Comparison of ENCODE assay signal across 8 mouse cellular contexts in genomic region chr8:83609086-83609485, GRCm38 (mm10). TPM values are rescaled to one million over a fixed set of nuclear protein-coding genes. Genes with fewer than 3 reads are reported as not detected.
DNase-seq lines count a peak whose midpoint lies in the region; ATAC-seq and TF ChIP-seq lines count a peak whose summit lies in the region.

No protein-coding gene starts in this region.

- 19% methylated on average over 9 of the region's 9 CpGs for WGBS in kidney, postnatal 0 days
- WGBS in hindbrain, embryonic 16.5 days = 35% methylated on average over 9 of the region's 9 CpGs

- peaks cover 32% of the 10 kb centered on the region for H3K79me2 ChIP-seq in myocyte (ENCODE audit: control insufficient read depth, insufficient read depth)

- H3K27ac ChIP-seq in kidney, postnatal 0 days = no peak overlapping the region
- peak overlapping the region; percentile 91 for H3K27ac ChIP-seq in brown adipose tissue, adult 24 weeks (replicated peaks; ENCODE audit: low read depth, low read length)
- H3K27ac ChIP-seq in hindbrain, embryonic 16.5 days (ENCODE audit: low read depth, low read length) = peak overlapping the region; percentile 96

- H3K9ac ChIP-seq in kidney, postnatal 0 days (ENCODE audit: low read depth, low read length) = peak overlapping the region; percentile 86; the same call in 1 of the 2 replicates
- peak overlapping the region; percentile 82 for H3K9ac ChIP-seq in hindbrain, embryonic 16.5 days (ENCODE audit: low read depth, low read length)

- H3K36me3 ChIP-seq in kidney, postnatal 0 days (ENCODE audit: insufficient read depth, low read length) = peaks cover 28% of the 10 kb centered on the region
- peaks cover 23% of the 10 kb centered on the region for H3K36me3 ChIP-seq in hindbrain, embryonic 16.5 days (ENCODE audit: control insufficient read depth, insufficient read depth, low read length)
- peaks cover 5% of the 10 kb centered on the region for H3K36me3 ChIP-seq in myocyte (ENCODE audit: control insufficient read depth, insufficient read depth)

- no peak for TF ChIP-seq CTCF in kidney, postnatal 0 days (IDR thresholded peaks at IDR 0.05; ENCODE audit: low read depth)

- peak overlapping the region; percentile 79 for H3ac ChIP-seq in myocyte (ENCODE audit: control insufficient read depth, insufficient read length)

- no peak for TF ChIP-seq POLR2A in myocyte (IDR thresholded peaks at IDR 0.05; ENCODE audit: insufficient read length, low read depth)

- H3K4me3 ChIP-seq in kidney, postnatal 0 days (replicated peaks; ENCODE audit: low read depth, low read length) = peak overlapping the region; percentile 78
- H3K4me3 ChIP-seq in brown adipose tissue, adult 24 weeks (ENCODE audit: insufficient read depth, low read depth, low read length) = peak overlapping the region; percentile 79
- peak overlapping the region; percentile 68 for H3K4me3 ChIP-seq in hindbrain, embryonic 16.5 days (ENCODE audit: low read length)
- H3K4me3 ChIP-seq in myocyte = peak overlapping the region; percentile 80

- no peaks in the 10 kb centered on the region for H3K27me3 ChIP-seq in kidney, postnatal 0 days (ENCODE audit: insufficient read depth, low read length)
- H3K27me3 ChIP-seq in hindbrain, embryonic 16.5 days (replicated peaks; ENCODE audit: control insufficient read depth, insufficient read depth, low read length) = no peaks in the 10 kb centered on the region
- no peaks in the 10 kb centered on the region for H3K27me3 ChIP-seq in myocyte (ENCODE audit: control insufficient read depth, insufficient read depth, insufficient read length)

- H3K4me2 ChIP-seq in kidney, postnatal 0 days (ENCODE audit: low read length) = peak overlapping the region; percentile 81
- peak overlapping the region; percentile 86 for H3K4me2 ChIP-seq in hindbrain, embryonic 16.5 days (ENCODE audit: low read length)
- H3K4me2 ChIP-seq in myocyte (ENCODE audit: low read depth) = peak overlapping the region; percentile 79

- no peak for DNase-seq in kidney, postnatal 0 days (ENCODE audit: low spot score)
- no peak for DNase-seq in kidney, postnatal 25 days
- no peak for DNase-seq in adrenal gland, adult (ENCODE audit: inconsistent age in 2 of 2, low spot score in 1 of 2)
- DNase-seq in cerebellum, adult 8-10 months = no peak
- no peak for DNase-seq in urinary bladder, postnatal 14 days (ENCODE audit: low spot score)

- H3K4me1 ChIP-seq in kidney, postnatal 0 days (replicated peaks; ENCODE audit: insufficient read depth, low read length) = peaks cover 14% of the 10 kb centered on the region; the same call in 1 of the 2 replicates
- H3K4me1 ChIP-seq in brown adipose tissue, adult 24 weeks (ENCODE audit: control insufficient read depth, insufficient read depth, insufficient read length, low read length) = peaks cover 6% of the 10 kb centered on the region; the same call in 1 of the 2 replicates
- H3K4me1 ChIP-seq in hindbrain, embryonic 16.5 days (ENCODE audit: control insufficient read depth, insufficient read depth, low read depth, low read length) = peaks cover 18% of the 10 kb centered on the region

- ATAC-seq in kidney, postnatal 0 days (replicated peaks; ENCODE audit: low FRiP score, low read depth) = no peak
- ATAC-seq in hindbrain, embryonic 16.5 days = no peak

- no peaks in the 10 kb centered on the region for H3K9me3 ChIP-seq in kidney, postnatal 0 days (replicated peaks; ENCODE audit: low read length)
- H3K9me3 ChIP-seq in hindbrain, embryonic 16.5 days (ENCODE audit: control insufficient read depth, low read length) = no peaks in the 10 kb centered on the region

TF ChIP-seq in myocyte, 11 proteins besides CTCF, POLR2A, EP300 and RAD21:
- no peak for TF ChIP-seq TCF12 (IDR thresholded peaks at IDR 0.05; ENCODE audit: insufficient read depth, poor library complexity, severe bottlenecking)
- no peak for TF ChIP-seq REST (IDR thresholded peaks at IDR 0.05; ENCODE audit: insufficient read depth, insufficient read length)
- TF ChIP-seq TCF3 (IDR thresholded peaks at IDR 0.05; ENCODE audit: insufficient read length, low read depth) = no peak
- TF ChIP-seq USF1 (IDR thresholded peaks at IDR 0.05; ENCODE audit: low read depth) = no peak

RNA-seq across cellular contexts. Expression of gene Dnajb1, which starts 1.1 kb away (rescaled TPM):
- 30.2 and 35.3 TPM in 2 replicates for polyA plus RNA-seq in kidney, postnatal 0 days (2015; fragmentation: Nextera tagmentation; extraction: Ambion mirVana)
- polyA plus RNA-seq in brown adipose tissue, adult 24 weeks (2012; ENCODE audit: insufficient read depth, insufficient read length, missing spikeins) = 25.0 and 50.3 TPM in 2 replicates
- polyA plus RNA-seq in hindbrain, embryonic 16.5 days (2015; fragmentation: Nextera tagmentation; extraction: Ambion mirVana) = 60.8 and 61.8 TPM in 2 replicates
- polyA plus RNA-seq in myocyte (2012; fragmentation: generic; extraction: Trizol) = 17.7 TPM

RNA-seq across cellular contexts. Expression of gene Tecr, which starts 1.3 kb away (rescaled TPM):
- 560 and 574 TPM in 2 replicates for polyA plus RNA-seq in kidney, postnatal 0 days (2015; fragmentation: Nextera tagmentation; extraction: Ambion mirVana)
- polyA plus RNA-seq in brown adipose tissue, adult 24 weeks (2012; ENCODE audit: insufficient read depth, insufficient read length, missing spikeins) = 552 and 608 TPM in 2 replicates
- 1,512 and 1,598 TPM in 2 replicates for polyA plus RNA-seq in hindbrain, embryonic 16.5 days (2015; fragmentation: Nextera tagmentation; extraction: Ambion mirVana)
- 459 TPM for polyA plus RNA-seq in myocyte (2012; fragmentation: generic; extraction: Trizol)

RNA-seq across cellular contexts. Expression of gene Ndufb7, which starts 42.6 kb away (rescaled TPM):
- 502 and 515 TPM in 2 replicates for polyA plus RNA-seq in kidney, postnatal 0 days (2015; fragmentation: Nextera tagmentation; extraction: Ambion mirVana)
- polyA plus RNA-seq in brown adipose tissue, adult 24 weeks (2012; ENCODE audit: insufficient read depth, insufficient read length, missing spikeins) = 676 and 868 TPM in 2 replicates
- 339 and 367 TPM in 2 replicates for polyA plus RNA-seq in hindbrain, embryonic 16.5 days (2015; fragmentation: Nextera tagmentation; extraction: Ambion mirVana)
- polyA plus RNA-seq in myocyte (2012; fragmentation: generic; extraction: Trizol) = 421 TPM

RNA-seq across cellular contexts. Expression of gene Gipc1, which starts 43.4 kb away (rescaled TPM):
- polyA plus RNA-seq in kidney, postnatal 0 days (2015; fragmentation: Nextera tagmentation; extraction: Ambion mirVana) = 197 and 212 TPM in 2 replicates
- polyA plus RNA-seq in brown adipose tissue, adult 24 weeks (2012; ENCODE audit: insufficient read depth, insufficient read length, missing spikeins) = 20.8 and 21.2 TPM in 2 replicates
- polyA plus RNA-seq in hindbrain, embryonic 16.5 days (2015; fragmentation: Nextera tagmentation; extraction: Ambion mirVana) = 135 TPM in 2 replicates
- 85.5 TPM for polyA plus RNA-seq in myocyte (2012; fragmentation: generic; extraction: Trizol)

RNA-seq across cellular contexts. Expression of gene Ptger1, which starts 57.4 kb away (rescaled TPM):
- 9.4 and 9.8 TPM in 2 replicates for polyA plus RNA-seq in kidney, postnatal 0 days (2015; fragmentation: Nextera tagmentation; extraction: Ambion mirVana)
- not detected in 2 replicates for polyA plus RNA-seq in brown adipose tissue, adult 24 weeks (2012; ENCODE audit: insufficient read depth, insufficient read length, missing spikeins)
- polyA plus RNA-seq in hindbrain, embryonic 16.5 days (2015; fragmentation: Nextera tagmentation; extraction: Ambion mirVana) = 0.61 and 0.87 TPM in 2 replicates
- polyA plus RNA-seq in myocyte (2012; fragmentation: generic; extraction: Trizol) = 0.78 TPM
